Mouse (Mus musculus) fat pad, adult 2 months (tissue): Measurements from ENCODE around the gene Gas2l1.

Source experiments
- DNase-seq: peaks from one replicate; pipeline ENCODE4 v3.0.0-alpha.2; 2011; ENCODE audit warnings: low read depth, low spot score; ENCODE audit errors: extremely low read depth

Gas2l1 gene

DNA sequence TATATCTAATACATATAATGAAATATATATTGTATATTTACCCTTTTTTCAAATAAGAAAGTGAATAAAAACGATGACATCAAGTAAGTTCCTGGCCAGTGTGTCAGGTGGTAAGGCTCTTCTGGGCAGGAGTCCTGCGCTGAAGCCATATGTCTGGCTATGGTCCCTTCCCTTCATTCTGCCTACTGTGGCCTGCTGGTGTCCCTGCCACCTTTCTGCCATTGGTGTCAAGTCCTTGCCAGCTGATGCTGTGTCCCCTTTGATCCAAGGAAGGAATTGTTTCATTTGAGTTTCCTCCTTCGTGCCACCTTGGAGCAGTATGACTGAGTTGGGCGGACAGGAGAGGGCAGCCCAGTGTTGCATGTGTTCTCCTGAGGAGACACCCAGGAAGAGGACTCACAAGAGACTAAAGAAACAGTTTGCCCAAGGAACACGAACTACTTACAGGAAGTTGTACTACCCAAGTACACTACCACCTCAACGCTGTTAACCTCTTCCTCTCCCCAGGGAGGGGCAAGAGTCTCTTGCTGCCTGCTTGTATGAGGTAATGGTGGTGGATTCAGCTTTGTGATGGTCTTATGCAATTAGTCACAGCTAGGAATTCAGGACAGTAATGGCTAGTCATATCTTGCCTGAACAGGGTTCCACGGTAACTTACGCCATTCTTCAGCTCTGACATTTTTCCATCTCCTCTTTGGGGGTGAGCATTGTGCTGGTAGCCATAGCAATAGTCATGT is 22.3 kb downstream of the Gas2l1 start:
- DNase-seq = no peak

DNA sequence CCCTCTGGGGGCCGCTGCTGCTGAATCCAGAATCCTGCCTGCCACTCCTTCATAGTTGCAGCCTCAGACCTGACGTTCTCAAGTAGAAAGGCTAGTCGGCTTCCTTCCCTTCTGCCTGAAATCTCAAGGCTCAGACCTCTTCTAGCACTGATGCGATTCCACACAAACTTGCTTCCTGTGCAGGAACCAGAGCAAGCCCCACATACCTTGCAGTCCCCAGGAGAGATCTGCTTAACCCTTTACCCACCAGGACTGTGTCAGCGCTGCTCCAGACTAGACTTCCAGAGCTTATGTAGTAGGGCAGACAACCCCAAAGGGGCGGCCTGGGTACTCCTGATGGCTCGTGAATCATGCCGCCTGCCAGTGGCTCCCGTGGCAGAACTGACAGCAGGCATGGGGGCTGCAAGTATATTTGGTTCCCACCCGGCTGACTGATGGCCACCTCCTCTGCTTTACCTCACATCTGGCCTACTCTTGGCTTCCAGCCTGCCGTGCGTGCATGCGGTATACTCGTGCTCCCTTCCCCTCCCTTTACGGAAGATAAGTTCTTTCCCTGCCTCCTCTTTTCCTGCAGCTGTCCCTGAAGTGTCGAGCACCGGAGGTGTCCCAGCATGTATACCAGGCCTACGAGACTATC is 23.9 kb downstream of the Gas2l1 start:
- DNase-seq = no peak

DNA sequence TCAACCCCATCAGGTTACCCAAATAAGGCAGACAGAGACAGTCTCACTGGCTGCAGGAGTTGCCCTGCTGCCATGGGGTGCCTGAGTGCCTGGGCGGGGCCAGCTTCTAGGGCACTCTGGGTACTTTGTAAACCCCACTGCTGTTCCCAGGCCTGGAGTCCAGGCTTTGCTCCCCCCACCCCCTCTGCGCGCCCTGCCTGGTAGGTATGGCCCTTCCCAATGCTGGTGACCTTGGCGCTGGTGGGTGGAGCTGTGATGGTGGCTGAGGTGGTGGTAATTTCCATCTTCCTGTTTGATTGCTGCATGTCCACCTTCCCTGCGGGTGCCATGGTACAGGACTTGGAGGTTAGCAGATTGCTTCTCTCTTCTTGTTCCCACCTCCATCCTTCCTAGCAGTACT is 24.5 kb downstream of the Gas2l1 start:
- no peak for DNase-seq

DNA sequence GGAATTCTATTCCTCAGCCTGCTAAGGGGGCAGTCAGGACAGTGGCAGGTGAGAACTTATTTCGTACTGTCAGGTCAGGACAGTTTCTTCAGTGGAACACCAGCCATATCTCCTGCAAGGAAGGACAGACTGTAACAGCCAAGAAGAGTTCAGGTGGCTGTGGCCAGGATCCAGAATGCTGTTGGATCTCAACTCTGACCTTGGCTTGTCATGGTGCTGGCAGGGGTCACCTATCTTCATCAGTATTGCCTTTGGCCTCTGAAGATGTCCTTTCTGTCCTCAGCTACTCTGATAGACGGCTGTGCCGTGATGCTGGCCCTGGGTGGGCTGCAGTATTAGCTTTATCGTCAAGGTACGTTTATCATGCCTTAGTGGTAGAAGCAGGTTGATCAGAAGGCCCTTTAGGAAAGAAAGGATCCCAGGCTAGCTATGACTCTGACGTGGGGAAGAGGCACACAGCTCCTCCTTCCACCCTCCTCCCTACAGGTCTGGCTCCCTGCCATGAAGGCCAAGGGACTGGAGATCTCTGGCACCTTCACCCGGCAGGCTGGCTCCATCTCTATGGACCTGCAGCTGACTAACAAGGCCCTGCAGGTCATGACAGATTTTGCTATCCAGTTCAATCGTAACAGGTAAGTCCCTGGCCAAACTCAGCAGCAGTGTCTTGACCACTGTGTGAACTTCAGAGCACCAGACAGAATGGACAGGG is 27.8 kb downstream of the Gas2l1 start:
- no peak for DNase-seq

DNA sequence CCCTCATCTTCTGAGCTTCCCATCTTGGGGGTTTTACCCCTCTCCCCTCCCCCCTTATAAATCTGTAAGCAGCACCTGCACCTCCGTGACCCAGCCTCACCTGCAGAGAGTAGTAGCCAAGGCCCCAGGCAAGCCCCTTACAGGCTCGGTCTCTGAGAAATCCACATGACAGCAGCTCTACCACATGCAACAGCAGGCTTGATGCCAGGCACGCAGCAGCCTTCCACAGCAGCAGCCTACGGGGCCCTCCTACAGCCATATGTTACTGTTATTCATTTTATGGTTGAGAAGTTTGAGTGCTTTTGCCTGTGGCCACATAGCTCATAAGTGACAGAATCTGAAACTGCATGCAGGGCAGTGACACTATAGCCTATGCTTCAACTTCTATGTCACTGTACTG is 29.7 kb downstream of the Gas2l1 start:
- DNase-seq = no peak

DNA sequence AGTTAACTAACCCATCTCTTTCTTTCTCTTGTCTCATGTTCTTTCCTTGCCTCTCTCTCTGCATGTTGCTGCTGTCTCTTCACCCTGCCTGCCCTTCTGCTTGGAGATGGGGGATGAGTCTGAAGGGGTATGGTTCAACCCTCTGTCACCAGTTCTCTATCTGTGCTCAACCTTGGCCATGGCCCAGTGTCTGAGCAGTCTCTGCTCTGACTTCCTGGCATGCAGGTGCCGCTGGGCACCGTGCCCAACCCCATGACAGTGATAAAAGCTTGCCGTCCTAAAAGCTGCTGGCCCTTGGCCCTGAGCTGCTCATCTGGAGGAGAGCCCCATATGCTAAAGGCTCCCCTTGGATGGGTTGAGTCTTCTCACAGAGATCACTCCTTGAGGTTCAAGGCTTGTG is 32.0 kb downstream of the Gas2l1 start:
- no peak for DNase-seq

DNA sequence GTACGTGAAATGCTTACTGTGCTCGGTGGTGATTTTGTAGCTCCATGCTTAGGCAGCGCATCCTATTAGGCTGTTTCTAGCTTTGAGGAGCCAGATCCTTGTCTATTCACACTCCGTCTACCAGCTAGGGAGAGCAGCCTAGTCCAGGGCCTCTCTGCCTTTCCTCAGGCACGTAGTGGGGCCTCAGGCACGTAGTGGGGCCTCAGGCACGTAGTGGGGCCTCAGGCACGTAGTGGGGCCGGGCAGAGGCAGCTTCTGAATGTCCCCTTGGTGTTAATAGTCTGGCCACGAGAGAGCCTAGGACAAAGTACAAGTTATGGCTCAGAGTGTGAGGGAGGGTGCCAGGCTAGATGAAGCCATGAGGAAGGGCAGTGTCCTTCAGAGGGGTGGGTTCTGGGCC is 32.4 kb downstream of the Gas2l1 start:
- no peak for DNase-seq

DNA sequence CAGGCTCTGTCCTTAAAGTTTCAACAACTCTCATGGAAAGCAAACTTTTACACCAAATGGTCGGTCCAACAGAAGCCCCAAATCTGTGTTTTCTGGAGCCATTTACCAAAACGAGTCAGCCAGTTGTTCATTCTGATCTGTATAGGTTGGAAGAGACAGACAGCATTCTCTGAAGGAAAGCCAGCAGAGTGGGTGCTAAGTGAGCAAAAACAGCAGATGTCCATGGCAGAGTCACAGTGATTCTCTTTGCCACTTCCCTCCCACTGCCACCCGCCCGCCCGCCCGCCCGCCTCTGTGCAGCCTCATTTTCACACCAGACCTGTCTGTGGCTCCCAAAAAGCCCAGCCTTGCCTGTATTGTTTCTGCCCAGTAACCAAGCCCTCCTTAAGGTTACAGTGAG is 36.9 kb downstream of the Gas2l1 start:
- DNase-seq = no peak

DNA sequence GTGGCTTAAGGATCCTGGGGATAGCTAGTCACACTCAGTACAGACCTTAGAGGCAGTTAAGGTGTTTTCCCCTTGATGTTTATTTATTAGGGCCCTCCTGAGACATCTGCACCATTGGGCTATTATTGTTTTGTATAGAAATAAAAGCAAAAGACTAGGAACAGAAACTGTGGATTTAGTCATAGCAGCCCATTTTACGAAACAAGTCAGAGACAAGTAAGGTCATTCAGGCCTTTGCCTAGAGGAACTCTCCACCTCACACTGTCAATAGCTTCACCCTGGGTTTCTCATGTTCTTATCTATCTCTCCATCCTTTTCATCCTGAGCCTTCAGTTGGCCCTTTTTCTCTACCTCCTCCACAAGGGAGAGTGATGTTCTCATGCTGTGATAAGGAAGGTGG is 40.0 kb downstream of the Gas2l1 start:
- DNase-seq = no peak

DNA sequence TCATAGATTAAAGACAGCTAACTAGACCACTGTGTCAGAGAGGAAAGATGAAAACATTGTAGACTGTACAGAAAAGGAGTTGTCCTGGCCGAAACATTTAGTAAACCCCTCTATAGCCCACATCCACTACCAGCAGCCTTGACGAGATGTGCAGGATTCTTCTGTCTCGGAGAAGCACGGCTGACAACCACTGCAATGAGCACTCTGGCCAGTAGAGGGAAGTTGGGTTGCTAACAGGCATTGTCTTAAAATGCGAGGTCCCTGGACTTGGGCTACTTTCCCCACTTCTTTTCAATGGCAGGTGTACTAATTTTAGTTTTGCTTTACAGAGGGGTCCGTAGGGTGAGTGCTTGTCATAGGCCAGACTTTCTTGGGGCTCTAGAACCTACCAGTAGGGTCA is 47.6 kb downstream of the Gas2l1 start:
- DNase-seq = no peak

DNA sequence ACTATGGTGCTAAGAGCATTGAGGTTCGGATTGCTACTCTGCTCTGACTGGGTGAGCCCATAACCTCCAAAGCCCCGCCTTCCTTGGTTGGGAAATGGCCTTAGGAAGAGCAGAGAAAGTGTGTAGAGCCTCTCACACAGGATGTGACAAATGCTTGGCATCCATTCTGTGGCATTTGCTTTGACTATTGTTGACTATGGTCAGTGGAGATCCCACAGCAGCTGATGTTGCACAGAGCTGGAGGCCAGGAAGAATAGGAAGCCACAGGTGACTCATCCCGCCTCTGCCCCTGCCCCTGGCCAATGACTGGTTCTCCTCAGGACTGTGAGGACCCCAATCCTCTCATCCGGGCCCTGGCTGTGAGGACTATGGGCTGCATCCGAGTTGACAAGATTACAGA is 48.8 kb downstream of the Gas2l1 start:
- no peak for DNase-seq

DNA sequence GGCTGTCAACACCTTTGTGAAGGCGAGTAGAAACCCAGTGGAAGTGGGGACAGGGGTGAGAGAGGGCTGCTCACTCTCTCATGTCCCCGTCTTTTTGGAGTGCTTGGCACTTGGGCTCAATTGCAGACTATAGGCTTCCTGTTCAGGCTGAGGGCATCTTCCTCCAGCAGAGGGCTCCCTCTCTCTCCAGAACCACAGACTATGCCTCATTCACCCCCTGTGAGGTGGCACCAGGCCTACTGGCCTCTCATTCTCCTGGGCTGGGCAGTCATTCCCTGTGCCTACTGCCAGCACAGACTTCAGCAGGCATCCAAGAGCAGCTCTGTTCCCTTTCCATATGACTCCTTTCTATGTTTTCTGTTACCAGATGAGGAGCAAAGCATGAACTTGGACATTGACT is 49.4 kb downstream of the Gas2l1 start:
- DNase-seq = no peak

DNA sequence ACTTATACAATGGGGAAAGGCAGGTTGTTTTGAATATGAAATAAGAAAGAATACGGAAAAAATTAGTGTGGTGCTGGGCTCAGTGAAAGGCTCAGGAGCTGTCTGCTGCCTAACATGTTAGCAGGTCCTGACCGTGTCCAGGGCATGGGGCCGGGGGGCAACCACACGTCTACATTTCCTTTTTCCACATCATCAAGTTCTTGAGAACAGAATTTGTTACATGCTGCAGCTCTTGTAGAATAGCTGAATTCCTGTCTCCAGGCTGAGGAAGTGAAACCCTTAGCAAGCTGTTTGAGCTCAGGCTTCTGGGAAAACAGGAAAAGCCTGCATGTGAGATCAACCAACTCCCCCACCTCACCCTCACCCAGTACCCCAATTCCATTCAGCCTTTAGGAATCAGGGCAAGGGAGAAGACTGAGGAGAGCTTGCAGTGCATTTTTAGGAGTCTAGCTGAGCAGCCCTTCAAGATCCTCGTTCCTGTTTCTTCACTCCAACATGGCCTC is 52.9 kb downstream of the Gas2l1 start:
- DNase-seq = no peak

DNA sequence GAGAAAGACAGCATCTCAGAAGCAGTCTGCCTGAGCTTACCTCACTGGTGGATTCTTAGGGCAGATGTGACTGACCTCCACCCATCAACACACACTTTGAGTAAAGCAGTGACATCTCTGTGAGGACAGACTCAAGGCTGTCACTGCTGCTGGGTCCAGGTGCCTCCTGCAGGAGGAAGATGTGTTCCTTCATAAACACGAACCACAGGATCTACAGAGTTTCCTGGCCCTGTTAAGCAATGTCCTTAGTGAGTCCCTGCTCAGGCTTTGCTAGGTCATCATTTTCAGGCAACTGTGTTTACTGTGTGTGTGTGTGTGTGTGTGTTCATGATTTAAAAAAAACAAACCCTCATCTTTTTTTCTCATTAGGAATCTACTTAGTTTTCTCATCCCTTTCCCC is 53.6 kb downstream of the Gas2l1 start:
- DNase-seq = no peak

DNA sequence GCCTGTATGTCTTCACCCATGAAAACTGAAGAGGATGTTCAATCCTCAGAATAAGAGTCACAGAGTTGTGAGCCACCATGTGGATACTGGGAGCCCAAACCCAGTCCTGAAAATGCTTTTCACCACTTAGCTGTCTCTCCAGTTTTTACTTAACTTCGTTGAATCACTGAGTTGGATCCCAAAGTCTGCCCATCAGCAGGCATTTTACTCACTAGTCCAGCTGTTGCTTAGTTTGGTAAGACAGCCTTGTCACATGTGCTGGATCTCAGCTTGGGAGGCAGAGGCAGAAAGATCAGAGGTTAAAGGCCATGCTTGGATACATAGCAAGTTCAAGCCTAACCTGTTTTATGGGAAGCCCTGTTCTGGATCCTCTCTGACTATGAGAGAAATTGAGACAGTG is 54.9 kb downstream of the Gas2l1 start:
- no peak for DNase-seq

DNA sequence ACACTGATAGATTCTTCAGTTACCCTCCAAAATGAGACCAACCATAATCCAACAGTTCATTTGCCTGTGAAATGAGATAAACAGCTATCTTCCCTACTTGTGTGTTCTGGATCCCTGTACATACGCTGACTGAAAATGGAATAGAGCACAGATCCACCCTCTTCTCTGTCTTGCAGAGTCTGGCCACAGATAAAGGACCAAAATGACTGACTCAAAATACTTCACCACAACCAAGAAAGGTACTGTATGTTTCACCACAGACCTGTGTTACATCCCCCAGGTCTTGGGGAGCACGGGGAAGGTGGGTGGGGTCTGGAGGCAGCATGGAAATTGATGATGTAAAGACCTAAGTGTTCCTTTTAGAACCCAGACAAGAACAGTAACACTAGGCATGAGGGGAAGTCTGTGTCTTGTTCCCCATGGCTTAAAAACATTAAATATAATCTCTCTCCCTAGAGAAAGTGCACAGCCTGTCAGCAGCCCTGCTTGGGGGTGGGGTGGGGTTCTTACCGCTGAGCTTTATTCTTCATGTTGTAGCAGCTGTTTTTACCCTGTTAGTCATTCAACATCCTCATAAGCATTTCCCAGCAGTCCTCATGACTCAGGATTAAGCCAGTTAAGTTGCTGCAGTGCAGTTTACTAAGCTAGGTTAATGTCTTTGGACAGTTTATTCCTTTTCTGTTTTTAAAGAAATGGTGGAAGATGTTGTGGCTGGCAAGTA is 55.6 kb downstream of the Gas2l1 start:
- DNase-seq = no peak

DNA sequence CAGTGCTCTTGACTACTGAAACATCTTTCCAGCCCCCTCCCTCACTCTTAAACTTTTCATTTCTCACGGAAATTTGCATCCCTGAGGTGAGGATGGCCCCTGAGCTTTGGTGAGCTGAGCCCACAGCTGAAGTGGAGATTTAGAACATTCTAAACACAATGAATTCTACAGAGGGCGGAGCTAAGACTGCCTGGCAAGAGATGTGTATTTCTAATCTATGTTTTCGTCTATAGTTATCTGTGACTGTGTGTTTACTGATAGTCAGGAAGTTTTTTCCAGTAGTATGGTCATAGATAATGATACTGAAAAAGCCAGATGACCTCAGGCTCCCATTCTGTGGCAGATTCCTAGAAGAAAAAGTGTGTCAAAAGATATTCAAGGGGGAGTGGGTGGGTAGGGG is 56.3 kb downstream of the Gas2l1 start:
- no peak for DNase-seq

DNA sequence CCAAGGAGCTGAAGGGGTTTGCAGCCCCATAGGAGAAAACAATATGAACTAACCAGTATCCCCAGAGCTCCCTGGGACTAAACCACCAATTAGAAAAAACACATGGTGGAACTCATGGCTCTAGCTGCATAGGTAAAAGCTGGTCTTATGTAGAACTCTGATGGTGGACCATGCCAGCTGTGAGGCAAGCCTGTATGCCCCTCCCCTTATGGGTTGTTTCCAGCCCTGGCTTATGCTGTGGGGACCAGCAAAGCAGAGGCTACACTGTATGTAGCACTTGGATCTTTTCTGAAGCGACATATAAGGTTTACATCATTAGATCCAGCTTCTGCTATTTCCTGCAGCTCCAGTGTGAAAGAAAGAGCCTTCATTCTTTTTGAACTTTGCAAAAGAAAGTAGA is 57.9 kb downstream of the Gas2l1 start:
- DNase-seq = no peak

DNA sequence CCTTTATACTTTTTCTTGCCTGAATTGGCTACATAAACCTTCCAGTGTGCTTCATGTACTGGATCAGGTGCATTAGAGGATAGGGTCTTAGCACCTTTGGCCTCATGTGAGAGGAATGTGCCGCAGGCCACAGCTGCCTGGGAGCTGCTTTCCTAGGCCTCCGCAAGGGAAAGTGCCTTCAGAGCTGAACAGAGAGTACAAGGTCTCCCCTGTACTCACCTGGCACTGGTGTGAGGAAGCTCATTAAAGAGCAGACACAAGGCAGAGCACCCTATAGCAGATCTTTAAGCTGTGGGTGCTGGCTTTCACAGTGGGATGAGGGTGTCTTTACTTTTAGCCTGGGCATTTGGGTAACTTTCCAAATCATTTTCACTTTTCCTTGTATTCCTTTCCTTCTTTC is 59.6 kb downstream of the Gas2l1 start:
- DNase-seq = no peak
